ENCODE assay signal across 16 mouse cellular contexts in genomic region chr7:132230961-132231360, GRCm38 (mm10).
DNase-seq lines count a peak whose midpoint lies in the region; ATAC-seq and TF ChIP-seq lines count a peak whose summit lies in the region.
"Had no signal": no experiment of that assay in that cellular context is flagged by ENCODE, and none has a peak within 500 bp of the region (broad histone marks: within the 10 kb centered on the region; RNA-seq: fewer than 3 reads in every experiment).

No protein-coding gene starts in this region.

- no peak overlapping the region for H3K9ac ChIP-seq in midbrain, postnatal 0 days (replicated peaks; ENCODE audit: low read length, poor library complexity, severe bottlenecking)
- H3K9ac ChIP-seq in stomach, postnatal 0 days (ENCODE audit: low read length): no peak overlapping the region
- H3K9ac ChIP-seq: embryonic facial prominence, embryonic 12.5 days; forebrain, embryonic 12.5 days; liver, embryonic 13.5 days had no signal

- 83% methylated on average over 3 of the region's 3 CpGs for WGBS in midbrain, embryonic 10.5 days
- WGBS in midbrain, postnatal 0 days: 71% methylated on average over 3 of the region's 3 CpGs
- 80% methylated on average over 3 of the region's 3 CpGs for WGBS in stomach, postnatal 0 days

- H3K27ac ChIP-seq in midbrain, embryonic 10.5 days (replicated peaks): peak overlapping the region; percentile 57
- no peak overlapping the region for H3K27ac ChIP-seq in midbrain, postnatal 0 days (ENCODE audit: low read depth, low read length)
- H3K27ac ChIP-seq in stomach, postnatal 0 days (replicated peaks): peak overlapping the region; percentile 53
- H3K27ac ChIP-seq: embryonic facial prominence, embryonic 12.5 days; forebrain, embryonic 12.5 days; liver, embryonic 13.5 days had no signal

- TF ChIP-seq CTCF in midbrain, postnatal 0 days (IDR thresholded peaks at IDR 0.05): no peak
- no peak for TF ChIP-seq CTCF in stomach, postnatal 0 days (IDR thresholded peaks at IDR 0.05; ENCODE audit: low read depth)

- no peaks in the 10 kb centered on the region for H3K9me3 ChIP-seq in midbrain, embryonic 10.5 days (replicated peaks)
- no peaks in the 10 kb centered on the region for H3K9me3 ChIP-seq in midbrain, postnatal 0 days (ENCODE audit: low read length)
- H3K9me3 ChIP-seq in stomach, postnatal 0 days (ENCODE audit: control insufficient read depth, low read length): no peaks in the 10 kb centered on the region
- H3K9me3 ChIP-seq: embryonic facial prominence, embryonic 12.5 days; forebrain, embryonic 12.5 days; liver, embryonic 13.5 days had no signal

- no peak for ATAC-seq in midbrain, postnatal 0 days (ENCODE audit: low FRiP score)
- no peak for ATAC-seq in stomach, postnatal 0 days (ENCODE audit: low FRiP score, low TSS enrichment)

- peaks cover 39% of the 10 kb centered on the region for H3K4me1 ChIP-seq in midbrain, embryonic 10.5 days
- H3K4me1 ChIP-seq in midbrain, postnatal 0 days (ENCODE audit: insufficient read depth, low read length): no peaks in the 10 kb centered on the region
- peaks cover 9% of the 10 kb centered on the region; the same call in 1 of the 2 replicates for H3K4me1 ChIP-seq in stomach, postnatal 0 days (replicated peaks; ENCODE audit: control insufficient read depth, insufficient read depth)
- H3K4me1 ChIP-seq: embryonic facial prominence, embryonic 12.5 days had no signal

- H3K4me2 ChIP-seq in midbrain, postnatal 0 days (ENCODE audit: low read depth, low read length, poor library complexity, severe bottlenecking): no peak overlapping the region
- no peak overlapping the region for H3K4me2 ChIP-seq in stomach, postnatal 0 days (replicated peaks; ENCODE audit: low read depth)
- H3K4me2 ChIP-seq: embryonic facial prominence, embryonic 12.5 days; forebrain, embryonic 12.5 days; liver, embryonic 13.5 days had no signal

- H3K4me3 ChIP-seq in midbrain, embryonic 10.5 days: no peak overlapping the region
- H3K4me3 ChIP-seq in midbrain, postnatal 0 days (ENCODE audit: low read depth, low read length): no peak overlapping the region
- H3K4me3 ChIP-seq in stomach, postnatal 0 days (ENCODE audit: low read depth, low read length): no peak overlapping the region
- H3K4me3 ChIP-seq: embryonic facial prominence, embryonic 12.5 days; forebrain, embryonic 12.5 days; liver, embryonic 13.5 days had no signal

- 0 out of 2 replicates have a peak, but pooled peaks cover 2% of the 10 kb centered on the region for H3K27me3 ChIP-seq in midbrain, embryonic 10.5 days (ENCODE audit: low read depth, poor library complexity, severe bottlenecking)
- no peaks in the 10 kb centered on the region for H3K27me3 ChIP-seq in midbrain, postnatal 0 days (ENCODE audit: insufficient read depth, low read length)
- no peaks in the 10 kb centered on the region for H3K27me3 ChIP-seq in stomach, postnatal 0 days (ENCODE audit: control insufficient read depth, insufficient read depth, low read length)
- H3K27me3 ChIP-seq: embryonic facial prominence, embryonic 12.5 days; forebrain, embryonic 12.5 days; liver, embryonic 13.5 days had no signal

- DNase-seq in midbrain, embryonic 10.5 days (ENCODE audit: low spot score): no peak
- no peak for DNase-seq in midbrain, postnatal 0 days (ENCODE audit: low spot score)
- DNase-seq in cerebellum, adult 11-12 months: peak; percentile 86
- peak; percentile 67 for DNase-seq in cerebellum, adult 8-10 months
- no peak for DNase-seq in stomach, postnatal 0 days (ENCODE audit: low spot score)
- no peak for DNase-seq in embryo, embryonic 10.5 days (ENCODE audit: low spot score)
- no peak for DNase-seq in kidney, postnatal 36 days
- DNase-seq: adrenal gland, adult 8-10 months; layer of hippocampus, postnatal 36 days; liver, embryonic 13.5 days; lung, adult 2 months; right cerebral cortex, postnatal 14 days; spleen, adult 18-20 months; thymus, postnatal 14 days had no signal

- peaks cover 10% of the 10 kb centered on the region for H3K36me3 ChIP-seq in midbrain, embryonic 10.5 days
- H3K36me3 ChIP-seq in midbrain, postnatal 0 days (ENCODE audit: insufficient read depth, low read length): no peaks in the 10 kb centered on the region
- no peaks in the 10 kb centered on the region for H3K36me3 ChIP-seq in stomach, postnatal 0 days (ENCODE audit: control insufficient read depth, insufficient read depth, low read length)
- H3K36me3 ChIP-seq: embryonic facial prominence, embryonic 12.5 days; forebrain, embryonic 12.5 days; liver, embryonic 13.5 days had no signal

- no peak for TF ChIP-seq EP300 in stomach, postnatal 0 days (optimal IDR thresholded peaks at IDR 0.05)

Comparison
In these comparisons a context has a peak if more than half of its experiments do, and no peak if none do; other contexts are left out.
1. DNase-seq: peak in cerebellum, adult 11-12 months (single experiment) and cerebellum, adult 8-10 months (single experiment); none in midbrain, embryonic 10.5 days (single experiment), midbrain, postnatal 0 days (single experiment), stomach, postnatal 0 days (single experiment), embryo, embryonic 10.5 days (single experiment) and kidney, postnatal 36 days (0 of 2).